Mouse (Mus musculus): ENCODE measurements around the gene Rps21. TPM values are rescaled to one million over a fixed set of nuclear protein-coding genes. Genes with fewer than 3 reads are reported as not detected.

Gene Rps21
- polyA plus RNA-seq, 1 experiment from 2014 or later = 337 TPM

DNA sequence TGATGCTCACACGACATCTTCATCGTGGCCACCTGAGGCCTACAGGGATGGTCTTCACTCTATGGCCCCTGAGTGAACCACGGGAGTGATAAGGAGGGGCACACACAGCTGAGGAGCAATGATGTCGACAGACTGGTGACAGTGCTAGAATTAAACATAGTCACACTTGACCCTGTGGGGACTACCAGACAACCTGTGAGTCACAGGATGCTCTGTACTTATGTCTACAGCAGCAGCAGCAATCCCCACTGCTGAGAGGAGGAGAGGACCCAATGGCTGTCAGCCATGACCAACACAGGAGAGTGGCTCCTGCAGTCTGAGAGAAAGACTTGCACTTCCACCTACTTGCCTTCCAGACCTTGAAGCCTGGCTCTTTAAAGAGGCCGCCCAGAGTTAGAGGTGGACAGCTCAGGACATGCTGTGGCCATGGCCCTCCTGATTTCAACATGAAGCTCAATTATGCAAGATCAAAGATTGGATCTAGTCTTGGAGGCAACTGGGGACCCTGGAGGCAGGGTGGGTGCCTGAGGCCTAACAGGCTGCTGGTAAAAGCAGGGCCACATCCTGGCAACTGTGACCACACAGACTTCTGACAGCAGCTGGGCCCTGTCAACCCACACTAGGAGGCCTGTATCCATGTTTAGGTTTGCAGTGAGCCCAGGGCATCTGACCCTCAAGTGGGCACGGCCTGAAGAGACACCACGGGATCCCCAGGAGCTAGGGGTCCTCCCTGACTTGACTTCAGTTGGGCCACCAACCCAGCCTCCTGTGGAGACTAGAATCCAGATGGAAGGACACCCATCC is 23.9 kb upstream of the Rps21 start:
- Histone ChIP-seq H3K4me2 (no peak overlapping the region), H3K36me3 (no peaks in the 10 kb centered on the region), H3K4me1 (replicated peaks) (peaks cover 5% of the 10 kb centered on the region), H3K9ac (no peak overlapping the region), H3K27me3 (no peaks in the 10 kb centered on the region), H3K9me3 (no peaks in the 10 kb centered on the region), H3K27ac (replicated peaks) (no peak overlapping the region), H3K4me3 (no peak overlapping the region)
- no peak for ATAC-seq (ENCODE audit: low FRiP score, low read depth)
- WGBS = 88% methylated on average over 7 of the region's 7 CpGs

DNA sequence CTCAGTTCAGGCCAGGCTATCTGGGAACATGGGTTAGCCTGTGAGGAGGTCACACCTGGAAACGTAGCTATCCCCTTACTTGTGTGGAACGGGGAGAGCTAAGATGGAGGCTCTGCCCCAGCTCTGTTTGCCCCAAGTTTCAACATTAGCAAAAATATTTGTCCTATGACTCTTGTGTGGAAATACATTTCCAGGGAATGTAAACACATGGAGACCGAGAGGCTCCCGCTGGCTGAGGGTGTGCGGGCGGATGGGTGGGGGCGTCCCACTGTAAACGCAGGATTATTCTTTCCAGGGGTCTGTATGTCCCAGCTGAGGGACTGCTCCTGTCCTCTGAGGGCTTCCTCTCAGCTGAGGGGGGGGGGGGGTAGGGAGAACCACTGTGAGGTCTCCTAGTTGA is 22.8 kb upstream of the Rps21 start:
- Histone ChIP-seq H3K4me3 (no peak overlapping the region), H3K9ac (no peak overlapping the region), H3K36me3 (no peaks in the 10 kb centered on the region), H3K27me3 (no peaks in the 10 kb centered on the region), H3K27ac (replicated peaks) (no peak overlapping the region), H3K4me1 (replicated peaks) (no peaks in the 10 kb centered on the region), H3K9me3 (no peaks in the 10 kb centered on the region), H3K4me2 (no peak overlapping the region)
- no peak for ATAC-seq (ENCODE audit: low FRiP score, low read depth)
- 82% methylated on average over 8 of the region's 8 CpGs for WGBS

DNA sequence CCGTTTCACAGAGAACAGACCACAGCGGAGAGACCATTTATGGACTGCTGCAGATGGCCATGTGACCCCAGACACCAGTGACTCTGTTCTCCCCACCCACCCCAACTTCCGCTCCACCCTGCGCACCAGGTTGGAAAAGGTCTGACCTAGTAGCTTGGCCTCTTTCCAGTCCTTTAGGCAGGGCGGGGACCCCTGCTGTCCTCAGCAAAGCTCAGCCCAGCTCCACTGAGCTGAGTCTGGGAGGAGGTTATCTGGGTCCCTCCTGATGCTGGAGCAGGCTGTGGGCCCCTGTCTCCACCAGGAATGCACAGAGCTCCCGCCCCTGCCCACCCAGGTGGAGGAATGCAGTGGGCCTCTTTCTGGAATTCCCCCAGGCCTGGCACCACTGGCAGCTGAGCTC is 22.2 kb upstream of the Rps21 start:
- ATAC-seq (ENCODE audit: low FRiP score, low read depth) = no peak

DNA sequence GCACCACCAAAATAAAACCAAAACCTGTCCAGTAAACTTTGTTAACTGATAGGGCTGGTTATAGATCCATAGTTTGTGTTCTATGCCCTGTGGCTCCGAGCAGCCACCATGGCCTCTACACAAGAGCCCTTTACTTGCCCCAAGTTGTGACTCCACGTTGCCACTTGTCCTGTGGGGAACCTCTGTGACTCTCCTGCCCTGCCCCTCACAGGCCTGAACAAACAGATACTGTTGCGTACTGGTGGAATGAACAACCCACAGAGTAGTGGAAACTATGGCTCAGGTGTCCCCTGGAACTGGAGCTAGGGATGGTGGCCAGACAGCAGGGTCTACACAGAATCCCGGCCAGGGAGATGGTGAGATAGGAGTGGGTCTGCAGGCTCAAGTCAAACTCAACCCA is 21.4 kb upstream of the Rps21 start:
- ATAC-seq (ENCODE audit: low FRiP score, low read depth) = no peak
- H3K4me1 ChIP-seq (replicated peaks) = no peaks in the 10 kb centered on the region
- H3K27ac ChIP-seq (replicated peaks) = no peak overlapping the region
- no peaks in the 10 kb centered on the region for H3K9me3 ChIP-seq
- H3K27me3 ChIP-seq = no peaks in the 10 kb centered on the region
- H3K36me3 ChIP-seq = no peaks in the 10 kb centered on the region
- WGBS = 96% methylated on average over 4 of the region's 4 CpGs
- no peak overlapping the region for H3K9ac ChIP-seq
- no peak overlapping the region for H3K4me2 ChIP-seq
- H3K4me3 ChIP-seq = no peak overlapping the region

More for the DNA sequence above, 22.2 kb upstream of the Rps21 start:
- H3K4me1 ChIP-seq (replicated peaks) = no peaks in the 10 kb centered on the region
- WGBS = 61% methylated on average over 6 of the region's 6 CpGs
- no peak overlapping the region for H3K4me2 ChIP-seq
- no peak overlapping the region for H3K4me3 ChIP-seq
- no peaks in the 10 kb centered on the region for H3K27me3 ChIP-seq
- no peak overlapping the region for H3K9ac ChIP-seq
- H3K36me3 ChIP-seq = no peaks in the 10 kb centered on the region
- no peaks in the 10 kb centered on the region for H3K9me3 ChIP-seq
- no peak overlapping the region for H3K27ac ChIP-seq (replicated peaks)

GRCm38 (mm10) chr2:180236500-180236899 is 20.7 kb upstream of the Rps21 start:
- 76% methylated on average over 3 of the region's 3 CpGs for WGBS

DNA sequence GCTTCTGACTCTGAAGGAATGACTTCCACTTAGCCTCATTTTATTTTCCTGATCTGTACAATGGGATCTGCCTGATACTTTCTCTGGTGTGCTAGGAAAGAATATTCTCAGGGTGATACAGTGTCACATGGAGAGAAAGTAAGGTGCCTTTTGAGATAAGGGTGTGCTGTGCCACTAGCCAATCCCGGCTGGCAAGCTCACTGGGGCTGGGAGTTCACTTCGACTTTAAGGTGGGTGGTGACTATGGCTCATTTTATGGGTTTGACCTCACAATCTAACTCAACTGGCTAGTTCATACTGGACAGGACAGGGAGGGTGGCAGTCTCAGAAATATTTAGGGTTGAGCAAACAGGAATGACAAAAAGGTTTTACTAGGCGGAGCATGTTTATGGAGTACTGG is 20.2 kb upstream of the Rps21 start:
- no peak overlapping the region for H3K9ac ChIP-seq
- 90% methylated on average over 3 of the region's 3 CpGs for WGBS
- no peak overlapping the region for H3K27ac ChIP-seq (replicated peaks)
- H3K36me3 ChIP-seq = no peaks in the 10 kb centered on the region
- no peaks in the 10 kb centered on the region for H3K9me3 ChIP-seq
- H3K4me1 ChIP-seq (replicated peaks) = no peaks in the 10 kb centered on the region
- no peak for ATAC-seq (ENCODE audit: low FRiP score, low read depth)
- H3K27me3 ChIP-seq = no peaks in the 10 kb centered on the region
- no peak overlapping the region for H3K4me2 ChIP-seq
- no peak overlapping the region for H3K4me3 ChIP-seq

More at GRCm38 (mm10) chr2:180236500-180236899, 20.7 kb upstream of the Rps21 start:
- H3K27me3 ChIP-seq = no peaks in the 10 kb centered on the region
- H3K4me3 ChIP-seq = no peak overlapping the region
- H3K4me2 ChIP-seq = no peak overlapping the region
- ATAC-seq (ENCODE audit: low FRiP score, low read depth) = no peak
- H3K36me3 ChIP-seq = no peaks in the 10 kb centered on the region
- no peak overlapping the region for H3K9ac ChIP-seq
- H3K4me1 ChIP-seq (replicated peaks) = no peaks in the 10 kb centered on the region
- H3K9me3 ChIP-seq = no peaks in the 10 kb centered on the region
- no peak overlapping the region for H3K27ac ChIP-seq (replicated peaks)

DNA sequence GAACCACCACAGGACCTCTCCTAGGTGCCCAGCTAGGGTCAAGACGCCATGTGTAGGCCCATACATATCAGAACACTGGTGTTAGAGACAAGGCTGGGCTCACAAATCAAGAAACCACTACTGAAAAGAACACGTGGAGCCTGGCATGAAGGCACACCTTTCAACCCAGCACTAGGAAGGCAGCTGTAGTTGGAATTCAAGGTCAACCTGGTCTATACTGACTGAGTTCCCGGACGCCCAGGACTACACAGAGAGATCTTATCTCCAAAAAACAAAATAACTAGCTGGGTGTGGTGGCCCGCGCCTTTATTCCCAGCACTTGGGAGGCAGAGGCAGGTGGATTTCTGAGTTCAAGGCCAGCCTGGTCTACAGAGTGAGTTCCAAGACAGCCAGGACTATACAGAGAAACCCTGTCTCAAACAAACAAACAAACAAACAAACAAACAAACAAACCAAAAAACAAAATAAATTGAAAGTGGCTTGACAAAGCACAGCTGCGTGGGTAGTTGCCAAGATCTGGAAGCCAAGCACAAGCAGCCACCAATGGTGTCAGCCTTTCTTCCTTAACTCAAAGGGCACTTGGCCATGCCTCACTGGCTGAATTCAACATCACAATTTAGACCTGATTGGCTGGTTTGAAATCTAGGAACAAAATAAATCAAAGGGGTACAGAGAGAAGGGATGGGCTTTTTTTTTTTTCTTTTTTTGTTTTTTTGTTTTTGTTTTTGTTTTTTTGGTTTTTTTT is 19.4 kb upstream of the Rps21 start:
- ATAC-seq (ENCODE audit: low FRiP score, low read depth) = no peak
- 94% methylated on average over 7 of the region's 7 CpGs for WGBS
- H3K27me3 ChIP-seq = no peaks in the 10 kb centered on the region
- H3K36me3 ChIP-seq = no peaks in the 10 kb centered on the region
- no peak overlapping the region for H3K4me3 ChIP-seq
- no peak overlapping the region for H3K4me2 ChIP-seq
- no peaks in the 10 kb centered on the region for H3K9me3 ChIP-seq
- H3K27ac ChIP-seq (replicated peaks) = no peak overlapping the region
- H3K4me1 ChIP-seq (replicated peaks) = no peaks in the 10 kb centered on the region
- H3K9ac ChIP-seq = no peak overlapping the region

GRCm38 (mm10) chr2:180238591-180238990 is 18.6 kb upstream of the Rps21 start:
- ATAC-seq (ENCODE audit: low FRiP score, low read depth) = no peak
- Histone ChIP-seq H3K36me3 (no peaks in the 10 kb centered on the region), H3K4me1 (replicated peaks) (no peaks in the 10 kb centered on the region), H3K27ac (replicated peaks) (no peak overlapping the region), H3K9ac (no peak overlapping the region), H3K27me3 (no peaks in the 10 kb centered on the region), H3K4me3 (no peak overlapping the region), H3K9me3 (no peaks in the 10 kb centered on the region), H3K4me2 (no peak overlapping the region)
- 90% methylated on average over 5 of the region's 5 CpGs for WGBS

DNA sequence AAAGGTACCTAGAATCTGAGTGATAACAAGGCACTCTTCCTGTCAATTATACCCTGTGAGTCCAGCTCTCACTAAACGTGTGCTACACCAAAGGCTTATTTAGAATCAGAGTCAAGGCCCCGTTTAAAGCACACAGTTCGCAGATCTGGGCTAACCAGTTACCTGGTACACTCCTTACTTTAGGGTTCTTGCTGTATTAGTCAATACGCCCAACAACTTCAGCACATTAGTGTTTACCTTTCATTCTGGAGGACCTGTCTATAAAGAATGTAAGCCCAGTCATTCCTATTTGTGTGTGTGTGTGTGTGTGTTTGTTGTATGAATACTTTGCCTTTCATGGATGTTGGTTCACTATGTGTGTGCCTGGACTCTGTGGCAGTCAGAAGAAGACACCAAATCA is 14.1 kb upstream of the Rps21 start:
- H3K4me2 ChIP-seq = no peak overlapping the region
- no peak for ATAC-seq (ENCODE audit: low FRiP score, low read depth)
- no peaks in the 10 kb centered on the region for H3K9me3 ChIP-seq
- H3K9ac ChIP-seq = no peak overlapping the region
- WGBS = 89% methylated on average over 4 of the region's 4 CpGs
- no peaks in the 10 kb centered on the region for H3K36me3 ChIP-seq
- H3K27ac ChIP-seq (replicated peaks) = no peak overlapping the region
- H3K27me3 ChIP-seq = no peaks in the 10 kb centered on the region
- no peaks in the 10 kb centered on the region for H3K4me1 ChIP-seq (replicated peaks)
- H3K4me3 ChIP-seq = no peak overlapping the region

DNA sequence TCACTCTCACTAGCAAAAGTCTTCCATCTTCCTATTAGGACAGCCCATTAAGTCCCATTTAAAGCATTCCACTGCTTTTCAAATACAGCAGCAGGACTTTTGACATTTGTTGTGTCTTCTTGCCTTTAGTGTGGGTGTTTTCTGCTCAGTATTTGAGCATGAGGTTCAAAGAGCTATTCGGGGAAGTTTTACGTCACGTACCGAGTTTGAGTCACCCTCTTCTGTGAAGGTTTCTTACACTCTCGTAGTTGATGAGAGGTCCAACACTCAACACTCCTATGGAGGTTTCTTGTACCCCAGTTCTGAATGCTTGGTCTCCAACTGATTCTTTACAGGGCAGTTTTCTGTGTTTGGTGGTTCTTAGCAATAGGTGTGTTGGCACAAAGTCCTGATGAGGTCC is 9.3 kb upstream of the Rps21 start:
- peaks cover 7% of the 10 kb centered on the region for H3K4me1 ChIP-seq (replicated peaks)
- H3K27me3 ChIP-seq = no peaks in the 10 kb centered on the region
- no peak overlapping the region for H3K27ac ChIP-seq (replicated peaks)
- no peaks in the 10 kb centered on the region for H3K9me3 ChIP-seq
- 93% methylated on average over 5 of the region's 5 CpGs for WGBS
- ATAC-seq (ENCODE audit: low FRiP score, low read depth) = no peak
- no peak overlapping the region for H3K4me2 ChIP-seq
- no peak overlapping the region for H3K4me3 ChIP-seq
- no peaks in the 10 kb centered on the region for H3K36me3 ChIP-seq
- no peak overlapping the region for H3K9ac ChIP-seq

DNA sequence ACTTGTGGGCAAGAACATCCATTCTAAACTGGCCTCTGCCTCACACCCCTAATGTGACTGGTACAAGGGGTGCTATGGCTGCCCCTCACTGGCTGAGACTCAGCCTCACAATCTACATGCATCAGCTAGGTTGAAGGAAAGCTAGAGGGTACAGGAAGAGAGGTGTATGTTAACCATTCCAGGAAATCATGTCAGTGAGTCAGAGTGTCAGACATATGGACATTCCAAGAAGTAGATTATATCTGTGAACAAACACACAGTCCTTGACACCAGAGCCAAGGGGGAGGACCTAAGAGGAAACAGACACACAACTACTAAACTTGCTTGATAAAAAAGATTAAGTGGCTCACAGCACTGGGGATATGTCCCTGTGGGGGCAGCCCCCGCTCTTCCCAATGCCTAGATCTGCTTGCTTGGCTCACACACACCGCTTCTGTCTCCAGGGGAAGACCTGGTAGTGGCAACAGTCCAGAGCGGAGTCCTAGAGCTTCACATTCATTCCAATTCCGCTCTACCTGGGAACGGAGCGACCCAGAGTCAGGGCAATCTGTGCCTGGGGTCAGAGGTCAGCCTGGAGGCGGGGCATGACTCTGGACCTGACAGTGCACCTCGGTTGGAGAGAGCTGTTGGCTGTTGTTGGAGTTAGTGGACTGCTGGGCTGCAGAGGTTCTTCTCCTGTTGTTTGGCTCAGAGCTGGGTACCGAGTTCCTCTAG is 8.1 kb upstream of the Rps21 start:
- Histone ChIP-seq H3K9me3 (no peaks in the 10 kb centered on the region), H3K27me3 (no peaks in the 10 kb centered on the region), H3K9ac (no peak overlapping the region), H3K27ac (replicated peaks) (no peak overlapping the region), H3K4me3 (no peak overlapping the region), H3K4me1 (replicated peaks) (peaks cover 7% of the 10 kb centered on the region), H3K4me2 (no peak overlapping the region), H3K36me3 (no peaks in the 10 kb centered on the region)
- no peak for ATAC-seq (ENCODE audit: low FRiP score, low read depth)
- 62% methylated on average over 9 of the region's 9 CpGs for WGBS

GRCm38 (mm10) chr2:180250930-180251611 is 6.1 kb upstream of the Rps21 start:
- Histone ChIP-seq H3K4me1 (replicated peaks) (peaks cover 13% of the 10 kb centered on the region), H3K27me3 (no peaks in the 10 kb centered on the region), H3K27ac (replicated peaks) (no peak overlapping the region), H3K36me3 (no peaks in the 10 kb centered on the region), H3K9ac (no peak overlapping the region), H3K4me3 (no peak overlapping the region), H3K4me2 (no peak overlapping the region), H3K9me3 (no peaks in the 10 kb centered on the region)
- 26% methylated on average over 11 of the region's 11 CpGs for WGBS
- peak; percentile 83 for ATAC-seq (ENCODE audit: low FRiP score, low read depth)
